ENCODE assay signal across 22 mouse cellular contexts in genomic region chrX:41406288-41406687, GRCm38 (mm10). TPM values are rescaled to one million over a fixed set of nuclear protein-coding genes. Genes with fewer than 3 reads are reported as not detected.
DNase-seq lines count a peak whose midpoint lies in the region; ATAC-seq lines count a peak whose summit lies in the region.
"Had no signal": no experiment of that assay in that cellular context is flagged by ENCODE, and none has a peak within 500 bp of the region (broad histone marks: within the 10 kb centered on the region; RNA-seq: fewer than 3 reads in every experiment).

No protein-coding gene starts in this region.

- no peak overlapping the region for H3K4me3 ChIP-seq in hindbrain, embryonic 14.5 days (replicated peaks; ENCODE audit: low read length)
- no peak overlapping the region for H3K4me3 ChIP-seq in hindbrain, embryonic 10.5 days
- no peak overlapping the region for H3K4me3 ChIP-seq in midbrain, embryonic 14.5 days (replicated peaks; ENCODE audit: low read depth, low read length)
- no peak overlapping the region for H3K4me3 ChIP-seq in midbrain, embryonic 11.5 days (ENCODE audit: low read depth, low read length)
- peak overlapping the region; percentile 13; the same call in 1 of the 2 replicates for H3K4me3 ChIP-seq in midbrain, embryonic 16.5 days (ENCODE audit: low read depth, low read length)
- H3K4me3 ChIP-seq: erythroblast, embryonic 14.5 days; heart, embryonic 13.5 days; kidney, embryonic 15.5 days; layer of hippocampus, adult 2 months; limb, embryonic 15.5 days; liver, embryonic 15.5 days; midbrain, embryonic 12.5 days had no signal

- ATAC-seq in hindbrain, embryonic 14.5 days (ENCODE audit: low FRiP score): no peak
- no peak for ATAC-seq in midbrain, embryonic 14.5 days (ENCODE audit: low FRiP score, low TSS enrichment)
- no peak for ATAC-seq in midbrain, embryonic 11.5 days (ENCODE audit: low FRiP score)
- peak; percentile 63; the same call in 1 of the 2 replicates for ATAC-seq in midbrain, embryonic 16.5 days

- DNase-seq in hindbrain, embryonic 14.5 days (ENCODE audit: low spot score): no peak
- no peak for DNase-seq in hindbrain, embryonic 10.5 days (ENCODE audit: low spot score)
- DNase-seq in midbrain, embryonic 14.5 days: peak; percentile 21
- no peak for DNase-seq in midbrain, embryonic 11.5 days (ENCODE audit: low spot score, missing footprints)
- DNase-seq in adrenal gland, postnatal 14 days: no peak
- DNase-seq in right cerebral cortex, adult 2 months (ENCODE audit: low spot score in 2 of 2): no peak
- DNase-seq: cerebellum, adult 2 months; gastrocnemius, postnatal 10 days; heart, adult 18-20 months; layer of hippocampus, postnatal 36 days; right cerebral cortex, postnatal 25 days; thymus, adult 18-20 months had no signal

- 36% methylated on average over 9 of the region's 9 CpGs for WGBS in hindbrain, embryonic 14.5 days
- 56% methylated on average over 9 of the region's 9 CpGs for WGBS in hindbrain, embryonic 10.5 days
- WGBS in midbrain, embryonic 14.5 days: 42% methylated on average over 9 of the region's 9 CpGs
- WGBS in midbrain, embryonic 11.5 days: 43% methylated on average over 9 of the region's 9 CpGs
- 39% methylated on average over 9 of the region's 9 CpGs for WGBS in midbrain, embryonic 16.5 days

- H3K36me3 ChIP-seq in hindbrain, embryonic 14.5 days (replicated peaks; ENCODE audit: control insufficient read depth, insufficient read depth): no peaks in the 10 kb centered on the region
- no peaks in the 10 kb centered on the region for H3K36me3 ChIP-seq in hindbrain, embryonic 10.5 days
- no peaks in the 10 kb centered on the region for H3K36me3 ChIP-seq in midbrain, embryonic 14.5 days (ENCODE audit: control insufficient read depth, insufficient read depth, low read length)
- H3K36me3 ChIP-seq in midbrain, embryonic 11.5 days (ENCODE audit: control insufficient read depth, insufficient read depth, low read length): no peaks in the 10 kb centered on the region
- no peaks in the 10 kb centered on the region for H3K36me3 ChIP-seq in midbrain, embryonic 16.5 days (ENCODE audit: control insufficient read depth, insufficient read depth, low read length)
- H3K36me3 ChIP-seq: heart, embryonic 13.5 days; kidney, embryonic 15.5 days; limb, embryonic 15.5 days; liver, embryonic 15.5 days; midbrain, embryonic 12.5 days had no signal

- peak overlapping the region; percentile 30; the same call in 1 of the 2 replicates for H3K4me2 ChIP-seq in hindbrain, embryonic 14.5 days (replicated peaks)
- H3K4me2 ChIP-seq in midbrain, embryonic 14.5 days (ENCODE audit: low read length): peak overlapping the region; percentile 22
- no peak overlapping the region for H3K4me2 ChIP-seq in midbrain, embryonic 11.5 days
- H3K4me2 ChIP-seq in midbrain, embryonic 16.5 days (ENCODE audit: low read length): peak overlapping the region; percentile 42
- H3K4me2 ChIP-seq: heart, embryonic 13.5 days; kidney, embryonic 15.5 days; limb, embryonic 15.5 days; liver, embryonic 15.5 days; midbrain, embryonic 12.5 days had no signal

- 0 out of 2 replicates have a peak, but pooled peaks cover 3% of the 10 kb centered on the region for H3K4me1 ChIP-seq in hindbrain, embryonic 14.5 days (replicated peaks; ENCODE audit: control insufficient read depth, insufficient read depth, low read length)
- H3K4me1 ChIP-seq in hindbrain, embryonic 10.5 days (replicated peaks): peaks cover 8% of the 10 kb centered on the region; the same call in 1 of the 2 replicates
- H3K4me1 ChIP-seq in midbrain, embryonic 14.5 days (ENCODE audit: control insufficient read depth, insufficient read depth, low read length): 0 out of 2 replicates have a peak, but pooled peaks cover 3% of the 10 kb centered on the region
- H3K4me1 ChIP-seq in midbrain, embryonic 11.5 days (ENCODE audit: control insufficient read depth, insufficient read depth, low read length): no peaks in the 10 kb centered on the region; the same call in 1 of the 2 replicates
- 0 out of 2 replicates have a peak, but pooled peaks cover 2% of the 10 kb centered on the region for H3K4me1 ChIP-seq in midbrain, embryonic 16.5 days (ENCODE audit: control insufficient read depth, insufficient read depth, low read length)
- H3K4me1 ChIP-seq: liver, embryonic 15.5 days had no signal

- H3K9ac ChIP-seq in hindbrain, embryonic 14.5 days: no peak overlapping the region
- no peak overlapping the region for H3K9ac ChIP-seq in midbrain, embryonic 14.5 days (replicated peaks; ENCODE audit: low read length)
- no peak overlapping the region for H3K9ac ChIP-seq in midbrain, embryonic 11.5 days (ENCODE audit: low read length)
- peak overlapping the region; percentile 20; the same call in 1 of the 2 replicates for H3K9ac ChIP-seq in midbrain, embryonic 16.5 days (ENCODE audit: low read depth, low read length)
- H3K9ac ChIP-seq: heart, embryonic 13.5 days; kidney, embryonic 15.5 days; limb, embryonic 15.5 days; liver, embryonic 15.5 days; midbrain, embryonic 12.5 days had no signal

- H3K27ac ChIP-seq in hindbrain, embryonic 14.5 days: no peak overlapping the region
- no peak overlapping the region for H3K27ac ChIP-seq in hindbrain, embryonic 10.5 days
- no peak overlapping the region for H3K27ac ChIP-seq in midbrain, embryonic 14.5 days (replicated peaks; ENCODE audit: low read depth, low read length)
- no peak overlapping the region for H3K27ac ChIP-seq in midbrain, embryonic 11.5 days (ENCODE audit: low read depth, low read length)
- H3K27ac ChIP-seq in midbrain, embryonic 16.5 days (ENCODE audit: low read length): no peak overlapping the region; the same call in 1 of the 2 replicates
- H3K27ac ChIP-seq: heart, embryonic 13.5 days; kidney, embryonic 15.5 days; layer of hippocampus, adult 2 months; limb, embryonic 15.5 days; liver, embryonic 15.5 days; macrophage; midbrain, embryonic 12.5 days had no signal

- no peaks in the 10 kb centered on the region for H3K27me3 ChIP-seq in hindbrain, embryonic 14.5 days (ENCODE audit: control insufficient read depth, insufficient read depth, low read length)
- peaks cover 14% of the 10 kb centered on the region; the same call in 1 of the 2 replicates for H3K27me3 ChIP-seq in hindbrain, embryonic 10.5 days (ENCODE audit: insufficient read depth, poor library complexity, severe bottlenecking)
- H3K27me3 ChIP-seq in midbrain, embryonic 14.5 days (ENCODE audit: control insufficient read depth, insufficient read depth, low read length): no peaks in the 10 kb centered on the region
- H3K27me3 ChIP-seq in midbrain, embryonic 11.5 days (ENCODE audit: control insufficient read depth, insufficient read depth, low read length): no peaks in the 10 kb centered on the region
- H3K27me3 ChIP-seq in midbrain, embryonic 16.5 days (ENCODE audit: control insufficient read depth, insufficient read depth, low read depth, low read length): no peaks in the 10 kb centered on the region
- H3K27me3 ChIP-seq: heart, embryonic 13.5 days; limb, embryonic 15.5 days; midbrain, embryonic 12.5 days had no signal

- no peaks in the 10 kb centered on the region for H3K9me3 ChIP-seq in hindbrain, embryonic 14.5 days (ENCODE audit: control insufficient read depth, low read length)
- H3K9me3 ChIP-seq in hindbrain, embryonic 10.5 days: no peaks in the 10 kb centered on the region
- no peaks in the 10 kb centered on the region for H3K9me3 ChIP-seq in midbrain, embryonic 14.5 days (ENCODE audit: control insufficient read depth, low read length)
- no peaks in the 10 kb centered on the region for H3K9me3 ChIP-seq in midbrain, embryonic 11.5 days (ENCODE audit: control insufficient read depth, low read length)
- no peaks in the 10 kb centered on the region for H3K9me3 ChIP-seq in midbrain, embryonic 16.5 days (replicated peaks; ENCODE audit: control insufficient read depth, low read length, poor library complexity, severe bottlenecking)
- H3K9me3 ChIP-seq: heart, embryonic 13.5 days; kidney, embryonic 15.5 days; limb, embryonic 15.5 days; liver, embryonic 15.5 days; midbrain, embryonic 12.5 days had no signal

RNA-seq across cellular contexts. Expression of gene Gria3, which starts 5.6 kb away (rescaled TPM):
- 17.7 and 18.7 TPM in 2 replicates for polyA plus RNA-seq in hindbrain, embryonic 14.5 days (2014; fragmentation: Nextera tagmentation; extraction: Ambion mirVana)
- 2.6 and 4.2 TPM in 2 replicates for polyA plus RNA-seq in hindbrain, embryonic 10.5 days (2016; fragmentation: Nextera tagmentation; extraction: Ambion mirVana)
- polyA plus RNA-seq in midbrain, embryonic 14.5 days (2014; fragmentation: Nextera tagmentation; extraction: Ambion mirVana): 14.9 and 17.1 TPM in 2 replicates
- 2.8 and 3.0 TPM in 2 replicates for polyA plus RNA-seq in midbrain, embryonic 11.5 days (2014; fragmentation: Nextera tagmentation; extraction: Ambion mirVana)
- 20.0 and 20.7 TPM in 2 replicates for polyA plus RNA-seq in midbrain, embryonic 16.5 days (2015; fragmentation: Nextera tagmentation; extraction: Ambion mirVana)
- total RNA-seq in adrenal gland, postnatal 14 days (2021): 19.9 and 21.2 TPM in 2 replicates
- polyA plus RNA-seq: C2C12 had no signal
